Mouse (Mus musculus) ES-Bruce4 (cell line): Measurements from ENCODE around the gene Taok1. TPM values are rescaled to one million over a fixed set of nuclear protein-coding genes. Genes with fewer than 3 reads are reported as not detected.

Source experiments
- H3K27ac ChIP-seq: 2 replicates; pipeline ENCODE4 v1.5.1; 2012; ENCODE audit warnings: low read length, inconsistent platforms; ENCODE audit not compliant: insufficient read depth
- H3K27me3 ChIP-seq: 2 replicates; pipeline ENCODE4 v1.6.1; 2012; ENCODE audit warnings: mild to moderate bottlenecking, low read length, inconsistent platforms; ENCODE audit not compliant: control insufficient read depth, poor library complexity, insufficient read depth, severe bottlenecking
- H3K36me3 ChIP-seq: 2 replicates; pipeline ENCODE4 v1.6.1; 2012; ENCODE audit warnings: inconsistent platforms, mild to moderate bottlenecking, low read length, moderate library complexity; ENCODE audit not compliant: control insufficient read depth, poor library complexity, insufficient read depth, severe bottlenecking
- H3K4me1 ChIP-seq: one replicate; pipeline ENCODE4 v1.8.1; 2011; ENCODE audit warnings: low read length; ENCODE audit not compliant: control insufficient read depth, insufficient read depth
- H3K4me3 ChIP-seq: 2 replicates; pipeline ENCODE4 v1.5.1; 2011; ENCODE audit warnings: low read depth, mild to moderate bottlenecking, low read length
- H3K9ac ChIP-seq: 2 replicates; pipeline ENCODE4 v1.6.1; 2012; ENCODE audit warnings: low read depth, mild to moderate bottlenecking, inconsistent platforms; ENCODE audit not compliant: poor library complexity, severe bottlenecking
- H3K9me3 ChIP-seq: replicated peaks from 2 replicates; pipeline ENCODE4 v1.6.1; 2012; ENCODE audit warnings: mild to moderate bottlenecking, low read length, inconsistent platforms; ENCODE audit not compliant: control insufficient read depth, poor library complexity, insufficient read depth, severe bottlenecking
- CTCF ChIP-seq: IDR thresholded peaks from one replicate; pipeline ENCODE4 v1.8.1; 2011; ENCODE audit warnings: low read depth, low read length
- EP300 ChIP-seq: IDR thresholded peaks from 2 replicates; pipeline ENCODE4 v1.6.1; 2011; ENCODE audit warnings: low read depth, low read length; ENCODE audit not compliant: insufficient read depth
- POLR2A ChIP-seq: IDR thresholded peaks from one replicate; pipeline ENCODE4 v1.8.1; 2011; ENCODE audit warnings: low read length; ENCODE audit not compliant: insufficient read depth
- polyA plus RNA-seq: library from polyadenylated mRNA; stranded (reverse); fragments of >200 nt; gene quantifications from 2 replicates; pipeline ENCODE4 v1.2.4, GENCODE M21; 2011; ENCODE audit warnings: low read depth; ENCODE audit not compliant: missing spikeins, insufficient read depth, insufficient read length

Taok1 gene
- polyA plus RNA-seq, 1 experiment, result 50.5 TPM

DNA sequence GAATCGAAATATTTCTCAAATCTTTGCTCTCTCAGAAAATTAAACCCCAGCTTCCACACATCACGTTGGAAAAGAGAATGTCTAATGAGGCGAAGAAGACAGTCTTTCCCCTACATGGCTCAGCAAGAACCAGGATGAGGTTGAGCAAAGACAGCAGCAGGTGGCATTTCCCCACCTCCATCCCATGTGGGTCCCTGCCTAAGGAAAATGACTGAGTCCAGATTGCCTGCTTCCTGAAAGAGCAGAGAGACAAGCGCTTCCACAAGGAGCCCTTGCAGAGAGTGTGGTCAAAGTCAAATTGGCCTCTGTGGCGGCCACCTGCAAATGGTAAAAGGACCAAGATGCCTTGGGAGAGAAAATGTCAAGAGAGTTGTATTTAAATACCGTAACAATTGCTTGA is 117.2 kb downstream of the Taok1 start:
- H3K9ac ChIP-seq, result no peak overlapping the region
- H3K4me3 ChIP-seq, result no peak overlapping the region

DNA sequence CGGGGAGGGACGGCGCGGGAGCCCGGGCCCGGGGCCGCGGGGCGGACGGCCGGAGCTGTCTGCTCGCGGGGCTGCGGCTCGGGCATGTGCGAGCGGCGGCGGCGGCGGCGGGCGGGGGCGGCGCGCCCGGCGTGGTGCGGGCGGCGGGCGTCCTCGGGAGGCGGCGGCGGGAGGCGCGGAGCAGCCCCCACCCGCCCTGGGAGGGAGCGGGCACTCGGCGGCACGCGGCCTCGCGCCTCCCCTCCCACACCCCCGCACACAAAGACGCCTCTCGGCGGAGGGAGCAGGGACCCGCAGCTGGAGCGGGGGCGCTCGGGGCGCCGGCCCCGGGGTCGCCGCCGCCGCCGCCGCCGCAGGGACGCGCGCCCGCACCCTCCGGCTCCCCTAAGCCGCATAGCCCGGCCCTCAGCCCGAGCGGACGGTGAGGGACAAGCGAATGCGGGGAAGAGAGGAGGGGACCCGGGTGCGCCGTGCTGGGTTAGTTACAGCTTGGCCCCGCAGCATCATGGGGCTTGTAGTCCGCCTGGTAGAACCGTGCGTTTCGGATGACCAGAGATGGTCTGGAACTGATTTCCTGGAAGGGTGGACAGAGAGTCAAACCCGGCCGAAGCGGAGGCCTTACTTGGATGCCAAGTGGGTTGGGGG is 117.9 kb downstream of the Taok1 start, which contains the start of gene Ankrd13b:
Ankrd13b (minus strand) TSS at position 88 of the 645 bp plus-strand sequence.
- H3K9me3 ChIP-seq, result no peaks in the 10 kb centered on the region
- no peak within 1 kb of the TSS for H3K27ac ChIP-seq
- no peaks in the 10 kb centered on the region for H3K36me3 ChIP-seq
- peaks cover 5% of the 10 kb centered on the region for H3K27me3 ChIP-seq
- H3K4me3 ChIP-seq, result peak within 1 kb of the TSS; percentile 64
- peak within 1 kb of the TSS; percentile 89 for H3K9ac ChIP-seq
- TF ChIP-seq POLR2A (no peak), CTCF (no peak), EP300 (no peak)
- H3K4me1 ChIP-seq, result no peaks in the 10 kb centered on the region

More for the DNA sequence above, 117.2 kb downstream of the Taok1 start:
- Histone ChIP-seq H3K36me3 (no peaks in the 10 kb centered on the region), H3K4me1 (peaks cover 5% of the 10 kb centered on the region), H3K27ac (no peak overlapping the region), H3K9me3 (no peaks in the 10 kb centered on the region), H3K27me3 (peaks cover 5% of the 10 kb centered on the region)
- TF ChIP-seq POLR2A, result no peak
- no peak for TF ChIP-seq CTCF
- TF ChIP-seq EP300, result no peak

DNA sequence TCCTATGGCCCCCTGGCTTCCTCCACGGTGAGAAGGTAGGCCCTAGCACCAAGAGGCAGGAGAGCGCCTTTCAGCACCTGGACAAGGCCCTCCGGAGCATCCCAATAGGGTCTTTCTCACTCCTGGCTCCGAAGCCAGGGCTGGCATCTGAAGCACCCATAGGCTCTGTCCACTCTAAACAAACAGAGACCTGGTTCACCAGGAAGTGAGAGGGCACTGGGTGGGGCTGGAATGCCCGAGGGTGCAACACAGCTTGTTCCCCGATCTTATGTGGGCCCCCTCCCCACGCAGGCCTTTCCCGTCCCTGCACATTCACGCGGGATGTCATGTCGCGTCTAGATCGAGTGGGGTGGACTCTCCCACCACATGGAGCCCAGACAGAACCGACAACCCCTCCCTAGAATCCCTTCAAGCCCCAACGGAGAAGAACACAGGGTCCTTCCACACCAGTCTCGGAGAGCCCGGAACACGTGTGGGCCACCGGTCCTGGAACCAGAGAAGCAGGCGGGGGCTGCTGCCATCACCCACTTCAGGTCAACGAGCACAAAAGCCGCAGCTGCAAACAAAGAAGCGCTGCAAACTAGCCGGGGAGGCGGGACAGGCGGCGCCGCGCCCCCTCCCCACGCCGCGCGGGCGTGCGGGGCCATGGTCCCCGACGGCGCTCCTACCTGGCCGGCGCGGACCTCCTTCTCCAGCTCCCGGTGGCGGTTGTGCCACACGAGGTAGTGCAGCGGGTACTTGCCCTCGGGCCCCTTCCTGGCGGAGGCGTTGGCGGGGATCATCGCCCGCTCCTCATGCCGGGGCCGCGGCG is 118.6 kb downstream of the Taok1 start:
- Histone ChIP-seq H3K27ac (no peak overlapping the region), H3K27me3 (peaks cover 5% of the 10 kb centered on the region), H3K4me3 (peak overlapping the region; percentile 64), H3K36me3 (no peaks in the 10 kb centered on the region), H3K9ac (peak overlapping the region; percentile 89), H3K9me3 (no peaks in the 10 kb centered on the region), H3K4me1 (no peaks in the 10 kb centered on the region)
- TF ChIP-seq EP300 (no peak), POLR2A (no peak), CTCF (no peak)

DNA sequence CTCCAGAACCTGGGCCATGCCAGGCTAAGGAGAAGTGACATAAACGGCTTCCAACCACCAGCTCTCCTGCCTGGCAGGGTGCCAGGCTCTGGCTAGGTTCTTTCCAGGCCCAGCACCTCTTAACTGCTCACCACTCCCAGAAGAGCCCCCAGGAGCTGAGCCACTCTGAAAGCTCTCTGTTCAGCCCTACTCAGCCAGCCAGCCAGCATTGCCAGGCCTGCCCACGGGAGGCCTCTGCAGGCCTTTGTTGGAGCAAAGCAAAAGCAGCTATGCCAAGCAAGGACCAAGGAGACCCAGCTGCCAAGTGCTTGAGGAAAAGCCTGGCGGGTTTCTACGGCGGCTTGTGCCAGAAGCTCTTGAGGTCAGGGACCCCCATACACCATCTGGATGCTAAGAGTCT is 120.8 kb downstream of the Taok1 start:
- no peak overlapping the region for H3K9ac ChIP-seq

DNA sequence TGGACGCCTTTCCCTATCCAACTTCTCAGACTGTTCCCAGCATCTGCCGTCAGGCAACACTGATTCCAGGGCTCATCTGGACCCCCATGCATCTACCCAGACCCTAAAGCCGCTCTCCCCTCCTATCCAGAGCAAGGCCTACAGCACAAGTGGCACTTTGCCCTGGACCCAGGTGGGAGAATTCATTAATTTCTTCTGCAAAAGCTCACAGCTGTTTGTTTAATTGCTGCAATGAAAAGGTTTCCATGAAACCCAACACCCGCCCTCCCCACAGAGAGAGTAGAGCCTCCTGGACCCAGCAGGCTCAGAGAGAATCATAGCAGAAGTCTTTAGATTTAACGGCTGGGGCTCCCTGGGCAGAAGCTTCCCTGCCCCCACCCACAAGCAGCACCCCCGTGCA is 122.4 kb downstream of the Taok1 start:
- TF ChIP-seq CTCF, result no peak
- no peak for TF ChIP-seq POLR2A
- no peak for TF ChIP-seq EP300
- Histone ChIP-seq H3K36me3 (no peaks in the 10 kb centered on the region), H3K9me3 (no peaks in the 10 kb centered on the region), H3K4me3 (no peak overlapping the region), H3K27ac (no peak overlapping the region), H3K9ac (no peak overlapping the region), H3K4me1 (no peaks in the 10 kb centered on the region), H3K27me3 (peaks cover 5% of the 10 kb centered on the region)

More for the DNA sequence above, 120.8 kb downstream of the Taok1 start:
- H3K36me3 ChIP-seq, result no peaks in the 10 kb centered on the region
- H3K4me3 ChIP-seq, result no peak overlapping the region
- H3K27ac ChIP-seq, result no peak overlapping the region
- no peak for TF ChIP-seq POLR2A
- no peak for TF ChIP-seq CTCF
- TF ChIP-seq EP300, result no peak
- H3K9me3 ChIP-seq, result no peaks in the 10 kb centered on the region
- H3K4me1 ChIP-seq, result no peaks in the 10 kb centered on the region
- peaks cover 5% of the 10 kb centered on the region for H3K27me3 ChIP-seq
